Mouse (Mus musculus) midbrain, embryonic 16.5 days (tissue): Measurements from ENCODE around the gene Acsm5. TPM values are rescaled to one million over a fixed set of nuclear protein-coding genes. Genes with fewer than 3 reads are reported as not detected.

Source experiments
- ATAC-seq: fragments of 200-750 bp; cut with Nextera tagmentation; 2 replicates; pipeline ENCODE4 v1.8.0; 2017; ENCODE audit warnings: moderate TSS enrichment
- H3K27ac ChIP-seq: fragments of 300-500 bp; sonication (generic); 2 replicates; pipeline ENCODE4 v1.5.1; 2014; ENCODE audit warnings: mild to moderate bottlenecking, low read length, mixed read lengths
- H3K27me3 ChIP-seq: fragments of 300-500 bp; sonication (generic); 2 replicates; pipeline ENCODE4 v1.6.1; 2014; ENCODE audit warnings: low read depth, low read length, mixed read lengths; ENCODE audit not compliant: control insufficient read depth, insufficient read depth
- H3K36me3 ChIP-seq: fragments of 300-500 bp; sonication (generic); 2 replicates; pipeline ENCODE4 v1.6.1; 2014; ENCODE audit warnings: mild to moderate bottlenecking, low read length, moderate library complexity, mixed read lengths; ENCODE audit not compliant: control insufficient read depth, insufficient read depth
- H3K4me1 ChIP-seq: fragments of 300-500 bp; sonication (generic); 2 replicates; pipeline ENCODE4 v1.6.1; 2014; ENCODE audit warnings: mild to moderate bottlenecking, low read length, mixed read lengths; ENCODE audit not compliant: control insufficient read depth, insufficient read depth
- H3K4me2 ChIP-seq: fragments of 300-500 bp; sonication (generic); 2 replicates; pipeline ENCODE4 v1.6.1; 2014; ENCODE audit warnings: mild to moderate bottlenecking, low read length, mixed read lengths
- H3K4me3 ChIP-seq: fragments of 300-500 bp; sonication (generic); 2 replicates; pipeline ENCODE4 v1.5.1; 2014; ENCODE audit warnings: low read depth, mild to moderate bottlenecking, low read length, moderate library complexity, mixed read lengths
- H3K9ac ChIP-seq: fragments of 300-500 bp; sonication (generic); 2 replicates; pipeline ENCODE4 v1.6.1; 2014; ENCODE audit warnings: low read depth, low read length, mixed read lengths
- H3K9me3 ChIP-seq: fragments of 300-500 bp; sonication (generic); replicated peaks from 2 replicates; pipeline ENCODE4 v1.6.1; 2014; ENCODE audit warnings: mild to moderate bottlenecking, low read length, mixed read lengths; ENCODE audit not compliant: control insufficient read depth, poor library complexity, severe bottlenecking
- WGBS: fragments of 180-500 bp; shearing (Covaris S2); extraction: QIAGEN DNeasy Blood & Tissue Kit; methylation state at CpG from one replicate; pipeline ENCODE4 v1.1.7; 2014; 5-methylcytosine and 5-hydroxymethylcytosine counted together
- polyA plus RNA-seq: library from polyadenylated mRNA; unstranded; fragments of >200 nt; fragmentation: Nextera tagmentation; extraction: Ambion mirVana; gene quantifications from 2 replicates; pipeline ENCODE4 v1.2.1, GENCODE M21; 2015

The Acsm5 gene
- polyA plus RNA-seq, 1 experiment from 2014 or later, result 0.18 TPM

GRCm38 (mm10) chr7:119527548-119527947, 8.3 kb downstream of the Acsm5 start:
- H3K36me3 ChIP-seq, result no peaks in the 10 kb centered on the region
- no peaks in the 10 kb centered on the region for H3K27me3 ChIP-seq
- H3K4me2 ChIP-seq, result no peak overlapping the region
- H3K27ac ChIP-seq, result no peak overlapping the region
- H3K9ac ChIP-seq, result no peak overlapping the region
- H3K4me1 ChIP-seq, result peaks cover 2% of the 10 kb centered on the region; the same call in 1 of the 2 replicates
- H3K9me3 ChIP-seq, result no peaks in the 10 kb centered on the region
- 82% methylated on average over 2 of the region's 2 CpGs for WGBS
- ATAC-seq, result no peak
- H3K4me3 ChIP-seq, result no peak overlapping the region

GRCm38 (mm10) chr7:119528617-119529016, 9.4 kb downstream of the Acsm5 start:
- no peak overlapping the region for H3K4me3 ChIP-seq
- no peak overlapping the region for H3K4me2 ChIP-seq
- H3K27me3 ChIP-seq, result no peaks in the 10 kb centered on the region
- no peaks in the 10 kb centered on the region for H3K9me3 ChIP-seq
- ATAC-seq, result no peak
- 84% methylated on average over 7 of the region's 7 CpGs for WGBS
- H3K27ac ChIP-seq, result no peak overlapping the region
- H3K9ac ChIP-seq, result no peak overlapping the region
- peaks cover 2% of the 10 kb centered on the region; the same call in 1 of the 2 replicates for H3K4me1 ChIP-seq
- no peaks in the 10 kb centered on the region for H3K36me3 ChIP-seq

- no peaks in the 10 kb centered on the region for H3K27me3 ChIP-seq
- ATAC-seq, result no peak
- H3K4me3 ChIP-seq, result no peak overlapping the region
- no peak overlapping the region for H3K27ac ChIP-seq
- H3K4me2 ChIP-seq, result no peak overlapping the region
- H3K9ac ChIP-seq, result no peak overlapping the region
- no peaks in the 10 kb centered on the region for H3K36me3 ChIP-seq
- no peaks in the 10 kb centered on the region for H3K9me3 ChIP-seq
- no peaks in the 10 kb centered on the region for H3K4me1 ChIP-seq
- WGBS, result 69% methylated on average over 1 of the region's 1 CpGs
Measured at GRCm38 (mm10) chr7:119532924-119533323, 13.7 kb downstream of the Acsm5 start.

- no peaks in the 10 kb centered on the region for H3K9me3 ChIP-seq
- H3K9ac ChIP-seq, result no peak overlapping the region
- H3K27me3 ChIP-seq, result no peaks in the 10 kb centered on the region
- H3K4me3 ChIP-seq, result no peak overlapping the region
- WGBS, result 84% methylated on average over 2 of the region's 2 CpGs
- H3K36me3 ChIP-seq, result no peaks in the 10 kb centered on the region
- no peak overlapping the region for H3K27ac ChIP-seq
- H3K4me2 ChIP-seq, result no peak overlapping the region
- H3K4me1 ChIP-seq, result no peaks in the 10 kb centered on the region
- ATAC-seq, result no peak
Measured at GRCm38 (mm10) chr7:119534389-119534788, 15.1 kb downstream of the Acsm5 start.

GRCm38 (mm10) chr7:119542445-119542844, 23.2 kb downstream of the Acsm5 start:
- ATAC-seq, result no peak
- Histone ChIP-seq H3K4me3 (no peak overlapping the region), H3K9me3 (no peaks in the 10 kb centered on the region; the same call in 1 of the 2 replicates), H3K36me3 (no peaks in the 10 kb centered on the region), H3K27ac (no peak overlapping the region), H3K9ac (no peak overlapping the region), H3K4me2 (no peak overlapping the region), H3K4me1 (no peaks in the 10 kb centered on the region), H3K27me3 (no peaks in the 10 kb centered on the region)
- WGBS, result 83% methylated on average over 2 of the region's 2 CpGs

GRCm38 (mm10) chr7:119545572-119545971, 26.3 kb downstream of the Acsm5 start:
- no peak for ATAC-seq
- Histone ChIP-seq H3K36me3 (no peaks in the 10 kb centered on the region), H3K4me2 (no peak overlapping the region)

GRCm38 (mm10) chr7:119550471-119551222, 31.4 kb downstream of the Acsm5 start:
- no peaks in the 10 kb centered on the region for H3K27me3 ChIP-seq
- H3K4me2 ChIP-seq, result no peak overlapping the region
- no peak overlapping the region for H3K27ac ChIP-seq
- no peaks in the 10 kb centered on the region for H3K9me3 ChIP-seq
- no peak overlapping the region for H3K4me3 ChIP-seq
- 95% methylated on average over 3 of the region's 3 CpGs for WGBS
- H3K36me3 ChIP-seq, result no peaks in the 10 kb centered on the region
- H3K9ac ChIP-seq, result no peak overlapping the region
- ATAC-seq, result no peak
- H3K4me1 ChIP-seq, result no peaks in the 10 kb centered on the region

More at GRCm38 (mm10) chr7:119545572-119545971, 26.3 kb downstream of the Acsm5 start:
- Histone ChIP-seq H3K27ac (no peak overlapping the region), H3K9ac (no peak overlapping the region), H3K4me1 (no peaks in the 10 kb centered on the region), H3K9me3 (no peaks in the 10 kb centered on the region; the same call in 1 of the 2 replicates), H3K27me3 (no peaks in the 10 kb centered on the region), H3K4me3 (no peak overlapping the region)

- Histone ChIP-seq H3K4me1 (no peaks in the 10 kb centered on the region), H3K4me3 (no peak within 1 kb of the TSS), H3K9me3 (no peaks in the 10 kb centered on the region), H3K9ac (no peak within 1 kb of the TSS), H3K27ac (no peak within 1 kb of the TSS), H3K36me3 (no peaks in the 10 kb centered on the region), H3K27me3 (no peaks in the 10 kb centered on the region), H3K4me2 (no peak within 1 kb of the TSS)
- WGBS, result 88% methylated on average over 1 of the region's 1 CpGs
- ATAC-seq, result no peak
Measured at GRCm38 (mm10) chr7:119554040-119554439, 34.8 kb downstream of the Acsm5 start, which contains the start of gene Acsm2. Acsm2 (plus strand) TSS chr7:119554340.

GRCm38 (mm10) chr7:119559789-119560451, 40.7 kb downstream of the Acsm5 start:
- H3K9ac ChIP-seq, result no peak overlapping the region
- no peaks in the 10 kb centered on the region for H3K9me3 ChIP-seq
- H3K4me3 ChIP-seq, result no peak overlapping the region
- no peaks in the 10 kb centered on the region for H3K4me1 ChIP-seq
- no peak overlapping the region for H3K27ac ChIP-seq
- no peak overlapping the region for H3K4me2 ChIP-seq
- WGBS, result 84% methylated on average over 3 of the region's 3 CpGs
- H3K36me3 ChIP-seq, result no peaks in the 10 kb centered on the region
- no peak for ATAC-seq
- no peaks in the 10 kb centered on the region for H3K27me3 ChIP-seq
